Mouse (Mus musculus): ENCODE data around the gene Tapbp. TPM values are rescaled to one million over a fixed set of nuclear protein-coding genes. Genes with fewer than 3 reads are reported as not detected.

The Tapbp gene
- polyA plus RNA-seq, 1 experiment from 2014 or later, result 35.7 TPM

DNA sequence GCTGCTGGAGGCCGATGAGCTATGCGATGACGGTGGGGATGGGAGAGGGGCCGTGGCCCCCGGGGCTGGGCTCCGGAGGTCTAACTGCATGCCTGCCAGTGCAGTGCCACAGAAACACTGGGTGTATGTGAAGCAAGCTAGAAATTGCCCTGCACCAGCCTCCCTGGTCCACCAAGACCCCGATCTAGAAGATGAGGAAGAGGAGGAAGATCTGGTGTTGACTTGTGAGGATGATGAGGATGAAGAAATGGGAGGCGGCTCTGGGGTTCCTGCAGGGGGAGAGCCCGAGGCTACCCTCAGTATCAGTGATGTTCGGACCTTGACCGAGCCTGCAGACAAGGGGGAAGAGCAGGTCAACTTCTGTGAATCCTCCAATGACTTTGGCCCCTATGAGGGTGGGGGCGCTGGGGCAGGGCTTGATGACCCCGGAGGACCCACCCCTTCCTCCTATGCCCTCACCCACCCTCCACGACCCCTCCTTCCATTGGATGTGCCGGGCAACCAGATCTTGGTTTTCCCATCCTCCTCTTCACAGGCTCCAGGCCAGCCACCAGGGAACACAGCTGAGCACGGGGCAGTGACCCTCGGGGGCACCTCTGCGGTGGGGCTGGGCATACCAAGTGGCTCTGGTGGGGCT, 2.1 kb downstream of the Tapbp start:
- no peaks in the 10 kb centered on the region for H3K9me3 ChIP-seq (ENCODE audit: control insufficient read depth, low read length)
- ATAC-seq (ENCODE audit: low read depth), result no peak
- no peaks in the 10 kb centered on the region for H3K27me3 ChIP-seq (ENCODE audit: control insufficient read depth, insufficient read depth, low read length)
- H3K9ac ChIP-seq (replicated peaks; ENCODE audit: low read depth, low read length), result no peak overlapping the region
- peaks cover 12% of the 10 kb centered on the region for H3K36me3 ChIP-seq (ENCODE audit: control insufficient read depth, insufficient read depth, low read length)
- no peak overlapping the region for H3K4me2 ChIP-seq (ENCODE audit: low read depth, low read length)
- peaks cover 22% of the 10 kb centered on the region for H3K4me1 ChIP-seq (ENCODE audit: control insufficient read depth, insufficient read depth, low read length)
- no peak overlapping the region for H3K27ac ChIP-seq (ENCODE audit: low read depth, low read length)
- 85% methylated on average over 18 of the region's 18 CpGs for whole genome bisulfite sequencing
- H3K4me3 ChIP-seq (ENCODE audit: low read depth, low read length), result no peak overlapping the region

- Histone ChIP-seq H3K9me3 (ENCODE audit: control insufficient read depth, low read length) (no peaks in the 10 kb centered on the region), H3K27me3 (ENCODE audit: control insufficient read depth, insufficient read depth, low read length) (no peaks in the 10 kb centered on the region), H3K27ac (ENCODE audit: low read depth, low read length) (no peak overlapping the region), H3K36me3 (ENCODE audit: control insufficient read depth, insufficient read depth, low read length) (peaks cover 7% of the 10 kb centered on the region), H3K4me2 (ENCODE audit: low read depth, low read length) (peak overlapping the region; percentile 64), H3K4me3 (ENCODE audit: low read depth, low read length) (peak overlapping the region; percentile 32; the same call in 1 of the 2 replicates), H3K9ac (replicated peaks; ENCODE audit: low read depth, low read length) (no peak overlapping the region), H3K4me1 (ENCODE audit: control insufficient read depth, insufficient read depth, low read length) (peaks cover 22% of the 10 kb centered on the region)
- no peak for ATAC-seq (ENCODE audit: low read depth)
- WGBS, result 61% methylated on average over 37 of the region's 37 CpGs
Observed at GRCm38 (mm10) chr17:33918293-33919203, 2.8 kb downstream of the Tapbp start.

GRCm38 (mm10) chr17:33919351-33920281, 3.9 kb downstream of the Tapbp start:
- no peaks in the 10 kb centered on the region for H3K27me3 ChIP-seq (ENCODE audit: control insufficient read depth, insufficient read depth, low read length)
- ATAC-seq (ENCODE audit: low read depth), result no peak
- H3K36me3 ChIP-seq (ENCODE audit: control insufficient read depth, insufficient read depth, low read length), result no peaks in the 10 kb centered on the region
- peaks cover 22% of the 10 kb centered on the region for H3K4me1 ChIP-seq (ENCODE audit: control insufficient read depth, insufficient read depth, low read length)
- peak overlapping the region; percentile 32 for H3K4me3 ChIP-seq (ENCODE audit: low read depth, low read length)
- peak overlapping the region; percentile 64 for H3K4me2 ChIP-seq (ENCODE audit: low read depth, low read length)
- no peaks in the 10 kb centered on the region for H3K9me3 ChIP-seq (ENCODE audit: control insufficient read depth, low read length)
- under 1% methylated on average over 52 of the region's 52 CpGs for WGBS
- H3K9ac ChIP-seq (replicated peaks; ENCODE audit: low read depth, low read length), result peak overlapping the region; percentile 54
- peak overlapping the region; percentile 52 for H3K27ac ChIP-seq (ENCODE audit: low read depth, low read length)

GRCm38 (mm10) chr17:33920282-33921097, 4.8 kb downstream of the Tapbp start:
- peaks cover 22% of the 10 kb centered on the region for H3K4me1 ChIP-seq (ENCODE audit: control insufficient read depth, insufficient read depth, low read length)
- no peaks in the 10 kb centered on the region for H3K36me3 ChIP-seq (ENCODE audit: control insufficient read depth, insufficient read depth, low read length)
- peak overlapping the region; percentile 32 for H3K4me3 ChIP-seq (ENCODE audit: low read depth, low read length)
- peak overlapping the region; percentile 64 for H3K4me2 ChIP-seq (ENCODE audit: low read depth, low read length)
- peak overlapping the region; percentile 54 for H3K9ac ChIP-seq (replicated peaks; ENCODE audit: low read depth, low read length)
- ATAC-seq (ENCODE audit: low read depth), result 0 out of 2 replicates have a peak, but pooled peaks have one; percentile 7
- under 1% methylated on average over 36 of the region's 36 CpGs for WGBS
- no peaks in the 10 kb centered on the region for H3K9me3 ChIP-seq (ENCODE audit: control insufficient read depth, low read length)
- no peaks in the 10 kb centered on the region for H3K27me3 ChIP-seq (ENCODE audit: control insufficient read depth, insufficient read depth, low read length)
- H3K27ac ChIP-seq (ENCODE audit: low read depth, low read length), result peak overlapping the region; percentile 52

DNA sequence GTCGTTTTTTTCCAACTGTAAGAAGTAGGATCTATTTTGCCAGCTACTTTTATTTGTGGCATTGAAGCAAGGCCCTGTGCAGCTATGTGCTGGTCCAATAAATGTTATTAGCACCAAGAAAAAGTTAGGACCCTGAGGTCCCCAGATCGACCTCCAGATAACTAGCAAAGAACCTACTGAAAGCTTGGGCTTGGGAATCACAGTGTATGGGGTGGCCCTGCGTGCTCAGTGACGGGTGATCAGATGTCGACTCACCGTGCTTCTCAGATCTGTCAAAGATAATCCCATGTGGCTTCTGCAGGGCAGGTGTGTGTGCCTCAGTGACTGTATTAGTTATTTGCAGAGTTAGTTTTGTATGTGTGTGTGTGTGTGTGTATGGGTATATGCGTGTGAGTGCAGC, 5.7 kb downstream of the Tapbp start:
- no peak overlapping the region for H3K27ac ChIP-seq (ENCODE audit: low read depth, low read length)
- H3K27me3 ChIP-seq (ENCODE audit: control insufficient read depth, insufficient read depth, low read length), result no peaks in the 10 kb centered on the region
- H3K36me3 ChIP-seq (ENCODE audit: control insufficient read depth, insufficient read depth, low read length), result 0 out of 2 replicates have a peak, but pooled peaks cover 3% of the 10 kb centered on the region
- no peak for ATAC-seq (ENCODE audit: low read depth)
- H3K9me3 ChIP-seq (ENCODE audit: control insufficient read depth, low read length), result no peaks in the 10 kb centered on the region
- H3K4me3 ChIP-seq (ENCODE audit: low read depth, low read length), result no peak overlapping the region
- peak overlapping the region; percentile 4; the same call in 1 of the 2 replicates for H3K4me2 ChIP-seq (ENCODE audit: low read depth, low read length)
- no peak overlapping the region for H3K9ac ChIP-seq (replicated peaks; ENCODE audit: low read depth, low read length)
- 92% methylated on average over 7 of the region's 7 CpGs for WGBS
- H3K4me1 ChIP-seq (ENCODE audit: control insufficient read depth, insufficient read depth, low read length), result peaks cover 22% of the 10 kb centered on the region

DNA sequence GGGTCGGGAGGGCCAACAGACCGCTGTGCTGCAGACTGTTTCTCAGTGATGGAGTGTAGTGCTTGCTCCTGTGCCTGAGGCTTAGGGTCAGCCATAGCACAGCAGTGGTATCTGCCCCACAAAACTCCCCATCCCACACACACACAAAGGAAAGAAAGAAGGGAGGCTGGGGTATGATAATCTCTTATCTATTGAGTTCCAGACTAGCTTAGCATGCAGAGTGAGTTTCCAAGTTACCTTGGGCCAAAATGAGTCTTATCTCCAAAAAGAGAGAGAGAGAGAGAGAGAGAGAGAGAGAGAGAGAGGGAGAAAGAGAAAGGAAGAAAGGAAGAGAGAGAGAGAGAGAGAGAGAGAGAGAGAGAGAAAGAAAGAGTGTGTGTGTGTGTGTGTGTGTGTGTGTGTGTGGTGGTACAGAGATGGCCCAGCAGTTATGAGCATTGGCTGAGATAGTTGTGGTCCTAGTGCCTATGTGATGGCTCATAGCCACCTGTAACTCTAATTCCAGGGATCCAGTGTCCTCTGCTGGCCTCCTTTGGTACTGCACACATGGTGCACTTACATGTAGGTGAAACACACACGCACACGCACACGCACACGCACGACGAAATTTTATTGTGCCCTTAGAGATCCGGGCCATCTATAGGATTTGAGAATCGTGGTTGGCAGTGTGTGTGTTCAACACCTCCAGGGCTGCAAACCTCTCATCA, 9.0 kb downstream of the Tapbp start:
- WGBS, result 82% methylated on average over 10 of the region's 10 CpGs
- H3K36me3 ChIP-seq (ENCODE audit: control insufficient read depth, insufficient read depth, low read length), result 0 out of 2 replicates have a peak, but pooled peaks cover 3% of the 10 kb centered on the region
- no peak for ATAC-seq (ENCODE audit: low read depth)
- H3K9ac ChIP-seq (replicated peaks; ENCODE audit: low read depth, low read length), result no peak overlapping the region
- no peaks in the 10 kb centered on the region for H3K9me3 ChIP-seq (ENCODE audit: control insufficient read depth, low read length)
- no peaks in the 10 kb centered on the region for H3K27me3 ChIP-seq (ENCODE audit: control insufficient read depth, insufficient read depth, low read length)
- H3K4me3 ChIP-seq (ENCODE audit: low read depth, low read length), result no peak overlapping the region
- peaks cover 11% of the 10 kb centered on the region; the same call in 1 of the 2 replicates for H3K4me1 ChIP-seq (ENCODE audit: control insufficient read depth, insufficient read depth, low read length)
- H3K27ac ChIP-seq (ENCODE audit: low read depth, low read length), result no peak overlapping the region
- no peak overlapping the region for H3K4me2 ChIP-seq (ENCODE audit: low read depth, low read length)

DNA sequence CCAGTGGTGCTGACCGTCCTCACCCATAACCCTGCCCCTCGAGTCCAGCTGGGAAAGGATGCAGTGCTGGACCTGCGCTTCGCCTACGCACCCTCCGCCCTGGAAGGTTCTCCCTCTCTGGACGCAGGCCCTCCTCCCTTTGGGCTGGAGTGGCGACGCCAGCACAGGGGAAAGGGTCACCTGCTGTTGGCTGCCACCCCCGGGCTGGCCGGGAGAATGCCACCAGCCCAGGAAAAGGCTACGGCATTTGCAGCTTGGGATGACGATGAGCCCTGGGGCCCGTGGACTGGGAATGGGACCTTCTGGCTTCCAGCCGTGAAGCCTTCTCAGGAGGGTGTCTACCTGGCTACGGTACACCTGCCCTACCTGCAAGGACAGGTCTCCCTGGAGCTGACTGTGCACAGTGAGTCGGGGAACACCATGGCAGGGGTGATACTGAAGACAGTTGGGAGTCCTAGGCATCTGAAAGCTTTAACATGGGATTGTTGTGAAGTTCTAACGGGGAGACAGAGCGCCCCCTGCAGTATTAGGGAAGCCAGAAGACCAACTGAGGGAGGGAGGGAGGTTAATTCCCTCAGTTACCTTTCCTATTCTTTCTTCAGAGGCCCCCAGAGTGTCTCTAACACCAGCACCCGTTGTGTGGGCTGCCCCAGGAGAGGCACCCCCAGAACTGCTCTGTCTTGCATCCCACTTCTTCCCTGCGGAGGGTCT, 9.9 kb downstream of the Tapbp start:
- Histone ChIP-seq H3K4me2 (ENCODE audit: low read depth, low read length) (no peak overlapping the region), H3K27me3 (ENCODE audit: control insufficient read depth, insufficient read depth, low read length) (no peaks in the 10 kb centered on the region), H3K27ac (ENCODE audit: low read depth, low read length) (no peak overlapping the region), H3K9me3 (ENCODE audit: control insufficient read depth, low read length) (no peaks in the 10 kb centered on the region), H3K4me1 (ENCODE audit: control insufficient read depth, insufficient read depth, low read length) (peaks cover 5% of the 10 kb centered on the region; the same call in 1 of the 2 replicates), H3K9ac (replicated peaks; ENCODE audit: low read depth, low read length) (no peak overlapping the region), H3K4me3 (ENCODE audit: low read depth, low read length) (no peak overlapping the region), H3K36me3 (ENCODE audit: control insufficient read depth, insufficient read depth, low read length) (0 out of 2 replicates have a peak, but pooled peaks cover 3% of the 10 kb centered on the region)
- WGBS, result 81% methylated on average over 21 of the region's 21 CpGs
- ATAC-seq (ENCODE audit: low read depth), result no peak

Measured in neural tube, embryonic 14.5 days (tissue).